Mouse (Mus musculus): ENCODE results near the gene Nt5e.
A peak's percentile ranks its signal among the peaks of the same experiment; 100 is the strongest.

Gene Nt5e

DNA sequence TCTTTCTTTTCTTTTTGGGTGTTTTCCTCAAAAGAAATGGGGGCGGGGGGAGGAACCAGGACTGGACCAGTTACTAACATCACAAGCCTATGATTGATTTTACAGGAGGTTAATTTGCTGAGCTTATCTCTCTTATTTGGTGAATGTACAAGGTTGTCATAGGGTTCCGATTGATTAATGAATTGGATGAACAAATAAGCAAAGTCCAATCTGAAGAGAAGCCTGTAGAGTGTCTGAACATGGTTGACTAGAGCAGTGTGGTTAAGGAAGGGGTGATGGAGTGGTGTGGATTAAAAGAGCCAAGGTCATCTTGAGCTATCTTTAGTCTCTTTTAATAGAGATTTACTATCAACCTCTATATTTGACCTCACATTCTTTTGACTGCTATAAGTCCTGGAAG lies 17.4 kb downstream of the Nt5e start:
- DNase-seq (ENCODE audit: low read depth, low spot score): no peak

DNA sequence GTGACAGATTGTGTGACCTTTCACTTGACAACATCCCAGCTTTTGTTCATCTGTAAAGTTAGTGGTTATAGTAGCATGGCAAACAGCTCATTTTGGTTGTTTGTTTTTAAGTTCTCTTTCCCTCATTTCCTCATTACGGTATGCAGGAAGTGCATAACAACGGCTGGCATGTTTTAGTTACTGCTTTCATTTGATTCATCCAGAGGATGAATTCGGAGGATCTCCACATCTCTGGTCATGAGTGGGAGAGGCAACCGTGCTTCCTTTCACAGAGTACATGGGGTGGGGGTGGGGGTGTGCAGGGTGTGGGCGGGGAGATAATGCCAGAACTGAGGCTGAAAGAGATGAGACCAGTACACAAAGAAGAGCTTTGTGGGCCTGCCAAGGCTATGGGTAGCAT lies 19.9 kb downstream of the Nt5e start:
- DNase-seq (ENCODE audit: low read depth, low spot score): no peak

DNA sequence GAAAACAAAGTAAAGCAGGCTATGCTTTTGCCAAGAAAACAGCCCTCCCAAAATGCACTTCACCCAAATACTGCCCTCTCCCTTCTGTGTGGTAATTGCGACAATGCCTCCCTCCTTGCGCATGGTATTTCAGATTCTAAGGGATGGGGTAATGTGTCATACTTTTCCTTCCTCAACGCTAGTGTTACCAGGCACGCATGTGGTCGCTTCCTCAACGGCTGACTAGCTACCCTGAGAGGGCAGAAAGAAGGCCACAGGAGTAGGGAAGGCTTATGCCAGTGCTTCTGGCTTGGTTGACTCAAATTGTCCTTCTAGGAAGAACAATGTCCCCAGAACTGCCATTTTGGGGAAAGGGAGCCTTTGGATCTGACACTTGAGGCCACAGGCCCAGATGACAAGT lies 21.6 kb downstream of the Nt5e start:
- DNase-seq (ENCODE audit: low read depth, low spot score): no peak

DNA sequence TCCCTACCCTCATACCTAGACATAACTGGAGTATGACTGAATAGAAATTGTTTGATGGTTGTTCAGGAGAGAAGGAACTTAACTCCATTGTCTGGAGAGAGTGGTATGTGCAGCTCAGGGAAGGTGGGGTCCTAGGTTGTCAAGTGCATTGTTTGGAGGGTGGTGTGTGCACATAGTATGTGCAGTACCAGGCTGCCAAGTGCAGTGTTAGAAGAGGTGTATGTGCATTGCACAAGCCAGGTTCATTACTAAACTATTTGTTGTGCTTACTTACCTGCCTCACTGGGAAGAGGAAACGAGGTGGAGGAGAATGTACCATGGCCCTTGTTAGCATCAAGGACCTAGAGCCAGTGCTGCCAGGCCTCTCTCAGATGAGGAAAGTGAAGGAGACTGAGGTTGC lies 23.3 kb downstream of the Nt5e start:
- no peak for DNase-seq (ENCODE audit: low read depth, low spot score)

DNA sequence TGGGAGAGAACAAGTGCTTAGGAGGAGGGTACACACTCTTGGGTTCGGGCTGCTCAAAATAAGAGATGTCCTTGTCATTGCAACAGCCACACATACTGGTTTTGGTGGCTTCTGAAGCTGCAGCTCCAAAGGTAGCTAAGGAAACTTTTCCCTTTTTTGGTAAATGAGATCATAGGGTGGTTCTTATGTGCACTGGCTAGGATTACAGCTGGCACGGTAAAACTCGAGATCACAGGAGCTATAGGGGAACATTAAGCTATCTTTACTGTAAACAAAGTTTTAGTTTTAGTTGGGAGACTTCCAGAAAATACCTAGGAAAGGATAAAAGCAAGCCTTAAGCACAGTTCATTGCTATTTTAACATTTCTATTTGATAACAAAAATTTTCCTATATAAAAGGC lies 24.2 kb downstream of the Nt5e start:
- DNase-seq (ENCODE audit: low read depth, low spot score): no peak

DNA sequence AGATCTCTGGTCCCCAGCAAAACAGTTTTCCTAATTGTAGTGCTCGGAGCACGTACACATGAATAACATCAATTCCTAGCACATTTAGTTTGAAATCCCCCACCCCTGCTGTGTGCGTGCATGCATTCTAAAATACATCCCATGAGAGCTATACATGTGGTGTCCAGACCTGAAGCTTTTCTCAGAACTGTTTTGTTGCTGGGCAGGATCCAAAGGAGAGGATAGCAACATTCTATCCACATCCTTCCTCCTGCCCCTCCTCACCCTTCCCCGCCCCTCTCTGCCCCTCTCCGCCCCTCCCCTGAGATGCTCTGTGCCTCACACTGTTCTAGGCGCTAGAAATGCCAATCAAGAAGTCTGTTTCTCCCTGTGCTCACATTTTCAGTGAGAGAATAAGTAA lies 25.7 kb downstream of the Nt5e start:
- no peak for DNase-seq (ENCODE audit: low read depth, low spot score)

DNA sequence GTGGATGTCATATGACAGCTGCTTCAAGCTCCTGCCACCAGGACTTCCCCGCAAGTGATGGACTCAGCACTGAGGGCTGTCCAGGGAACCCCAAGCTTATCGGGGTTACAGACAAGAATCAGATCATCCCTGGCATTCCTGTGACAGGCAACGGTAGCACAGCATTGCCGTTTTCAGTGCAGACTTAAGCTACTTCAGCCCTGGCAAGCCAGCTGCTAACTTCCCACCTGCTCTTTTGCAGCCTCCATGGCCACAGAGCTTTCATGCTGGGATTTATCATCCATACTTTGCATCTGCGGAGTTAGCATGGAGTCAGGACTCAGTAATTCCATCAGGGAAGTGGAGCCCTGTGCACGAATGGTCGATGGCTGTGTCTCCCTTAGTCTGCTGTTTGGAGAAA lies 26.5 kb downstream of the Nt5e start:
- no peak for DNase-seq (ENCODE audit: low read depth, low spot score)

DNA sequence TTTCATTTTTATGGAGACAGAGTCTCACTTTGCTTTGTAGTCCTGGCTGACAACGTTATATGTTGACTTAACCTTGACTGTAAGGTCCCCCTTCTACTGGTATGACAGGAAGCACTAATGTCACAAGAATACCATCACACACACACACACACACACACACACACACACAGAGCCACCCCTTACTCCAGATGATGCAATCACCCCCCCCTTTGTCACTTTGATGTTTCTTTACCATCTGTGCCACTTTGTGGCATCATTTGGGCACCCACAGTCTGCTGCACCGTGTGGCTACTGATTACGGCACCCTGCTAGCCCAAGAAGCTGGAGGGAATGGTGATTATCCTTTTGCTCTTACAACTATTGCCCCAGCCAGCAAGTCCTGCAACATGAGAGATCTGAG lies 30.2 kb downstream of the Nt5e start:
- DNase-seq (ENCODE audit: low read depth, low spot score): peak; percentile 17

DNA sequence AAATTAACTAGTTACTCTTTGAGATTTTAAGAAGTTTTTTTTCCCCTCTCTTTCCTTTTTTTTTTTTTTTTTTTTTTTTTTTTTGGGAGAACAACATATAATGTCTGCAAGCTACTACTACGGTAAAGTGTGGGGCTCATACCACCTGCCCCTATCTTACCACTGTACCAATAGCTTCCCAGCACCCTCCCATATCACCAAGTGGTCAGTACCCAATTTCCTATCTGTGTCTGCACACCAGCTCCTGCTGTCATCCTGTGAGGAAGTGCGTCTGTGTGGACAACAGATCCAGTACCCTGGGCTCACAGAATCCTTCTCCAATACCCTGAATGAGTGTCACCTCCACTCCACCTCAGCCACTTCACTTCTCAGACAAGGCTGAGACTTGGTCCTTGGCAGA lies 32.1 kb downstream of the Nt5e start:
- DNase-seq (ENCODE audit: low read depth, low spot score): no peak

DNA sequence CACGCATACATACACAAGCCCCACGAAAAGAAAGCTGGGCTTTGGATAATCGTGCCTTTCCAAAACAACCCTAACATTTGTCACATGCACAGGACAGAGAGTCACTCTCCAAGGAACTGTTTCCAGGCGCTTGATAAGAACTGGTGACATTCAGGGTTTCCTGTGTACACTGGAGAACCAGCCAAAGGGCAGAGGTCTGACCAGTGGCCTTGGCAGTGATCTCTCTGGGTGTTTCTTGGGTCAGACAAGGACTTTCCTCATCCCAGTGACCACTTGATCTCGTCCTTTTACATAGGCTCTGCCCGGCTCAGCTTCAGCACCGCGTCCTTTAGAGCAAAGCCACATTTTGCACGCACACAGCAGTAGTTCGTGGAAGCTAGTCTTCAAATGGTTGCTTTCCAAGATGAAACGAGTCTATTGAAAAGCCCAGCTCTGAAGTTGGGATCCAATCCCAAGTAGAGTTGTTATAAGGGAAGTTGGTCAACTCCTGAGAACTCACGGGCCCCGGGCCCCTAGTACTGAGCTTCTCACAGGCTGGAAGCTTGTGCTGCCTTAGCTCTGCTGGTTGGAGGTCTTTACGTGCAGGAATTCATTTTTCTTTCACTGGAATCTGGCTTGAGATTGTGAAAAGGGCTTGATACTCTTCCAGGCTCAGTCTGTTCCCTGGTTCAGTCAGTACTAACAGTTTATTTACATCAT lies 34.4 kb downstream of the Nt5e start:
- DNase-seq (ENCODE audit: low read depth, low spot score): no peak

DNA sequence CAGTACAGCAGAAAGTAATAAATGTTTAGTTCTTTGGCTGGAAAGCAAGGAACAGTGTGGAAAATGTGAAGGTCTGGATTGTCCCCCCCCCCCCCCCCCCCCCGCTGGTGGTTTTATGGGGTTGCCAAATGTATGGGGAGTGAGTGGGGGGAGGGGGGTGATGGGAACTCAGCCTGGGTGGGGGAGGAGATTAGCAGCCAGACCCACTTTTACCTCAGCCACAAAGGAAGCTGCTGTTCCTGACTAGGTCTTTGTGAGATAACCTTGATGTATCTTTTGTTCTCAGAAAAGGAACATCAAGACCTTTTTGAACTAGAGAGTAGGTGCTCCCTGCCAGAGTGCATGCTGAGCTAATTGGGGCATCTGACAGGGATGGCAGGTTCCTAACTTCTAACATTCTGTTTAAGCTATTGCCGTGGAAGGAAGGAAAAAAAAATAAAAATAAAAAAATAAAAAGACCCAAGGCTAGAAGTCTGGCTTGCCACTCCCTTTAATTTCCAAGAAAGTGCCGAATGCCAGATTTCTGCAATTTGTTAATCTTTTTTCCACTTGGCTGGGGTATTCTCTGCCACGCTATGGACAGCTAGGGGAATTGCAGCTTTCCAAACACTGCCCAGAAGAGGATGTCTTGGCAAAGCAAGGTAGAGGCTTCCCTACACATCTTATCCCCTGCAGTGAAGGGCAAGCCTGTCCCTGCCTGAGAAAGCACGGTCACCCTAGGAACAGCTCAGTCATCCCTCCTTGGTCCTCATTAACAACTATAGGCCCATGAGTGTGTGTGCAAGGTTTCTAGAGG lies 35.3 kb downstream of the Nt5e start:
- peak; percentile 38 for DNase-seq (ENCODE audit: low read depth, low spot score)

DNA sequence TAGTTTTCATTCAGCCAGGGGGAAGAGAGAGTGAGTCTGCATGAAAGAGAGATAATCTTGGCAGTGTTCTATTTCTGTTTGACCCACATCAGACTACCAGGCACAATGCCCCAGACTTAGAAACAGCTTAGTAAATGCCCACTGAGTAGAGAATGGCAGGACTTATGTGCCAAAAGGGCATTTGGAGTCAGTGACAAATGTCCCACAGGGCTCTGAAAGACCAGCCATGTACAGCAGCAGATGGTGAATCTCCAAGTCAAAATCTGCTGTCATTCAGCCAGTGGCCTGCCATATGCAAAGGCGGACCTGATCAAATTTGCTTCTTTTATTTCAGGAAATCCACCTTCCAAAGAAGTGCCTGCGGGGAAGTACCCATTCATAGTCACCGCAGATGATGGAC lies 36.1 kb downstream of the Nt5e start:
- DNase-seq (ENCODE audit: low read depth, low spot score): no peak

DNA sequence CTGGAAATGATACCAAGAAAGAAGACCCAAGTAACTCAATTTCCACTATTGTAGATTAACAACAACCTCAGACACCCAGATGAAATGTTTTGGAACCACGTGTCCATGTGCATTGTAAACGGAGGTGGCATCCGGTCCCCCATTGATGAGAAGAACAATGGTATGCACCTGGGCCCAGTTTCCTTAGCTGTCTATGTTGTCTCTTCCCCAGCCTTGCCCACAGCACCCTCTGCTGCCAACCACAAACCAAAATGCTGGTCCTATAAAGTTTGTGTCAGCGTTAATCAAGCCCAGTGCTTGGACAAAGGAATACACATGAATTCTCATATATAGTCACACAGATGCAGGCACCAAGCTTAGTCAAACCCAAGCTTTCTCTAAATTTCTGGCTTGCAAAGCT lies 39.3 kb downstream of the Nt5e start:
- DNase-seq (ENCODE audit: low read depth, low spot score): no peak

DNA sequence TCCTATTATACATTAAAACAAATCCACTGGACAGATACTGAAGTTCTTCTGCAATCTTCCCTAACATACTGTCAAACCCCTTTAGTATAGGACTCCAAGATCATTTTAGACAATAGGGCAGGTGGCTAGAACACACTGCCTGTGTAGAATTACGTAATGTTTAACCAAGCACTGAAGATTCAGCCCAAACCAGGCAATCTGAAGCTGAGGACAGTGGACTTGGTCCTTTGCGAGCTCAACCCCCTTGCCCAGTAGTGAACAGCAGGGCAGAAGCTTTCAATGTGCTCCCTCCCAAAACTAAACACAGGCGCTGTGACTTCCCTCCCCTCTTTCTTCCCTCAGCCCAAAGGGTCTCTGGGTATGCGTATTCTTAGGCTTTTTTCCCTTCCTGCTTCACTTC lies 39.8 kb downstream of the Nt5e start:
- DNase-seq (ENCODE audit: low read depth, low spot score): no peak

DNA sequence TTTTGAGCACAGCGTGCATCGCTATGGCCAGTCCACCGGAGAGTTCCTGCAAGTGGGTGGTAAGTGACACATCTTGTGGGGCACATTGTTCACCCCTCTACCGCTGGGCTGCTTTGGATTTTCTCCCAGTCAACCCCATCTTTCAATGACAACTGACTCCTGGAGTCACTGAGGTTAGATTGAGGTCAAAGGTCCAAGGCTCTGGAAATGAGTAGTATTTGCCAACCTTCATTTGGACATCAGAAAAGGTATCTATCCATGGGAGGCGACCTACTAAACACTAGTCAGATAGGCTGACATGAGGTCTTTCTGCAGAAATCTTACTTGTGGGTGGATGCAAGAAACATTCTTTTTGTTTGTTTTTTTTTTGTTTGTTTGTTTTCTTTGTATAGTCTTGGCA lies 40.3 kb downstream of the Nt5e start:
- no peak for DNase-seq (ENCODE audit: low read depth, low spot score)

DNA sequence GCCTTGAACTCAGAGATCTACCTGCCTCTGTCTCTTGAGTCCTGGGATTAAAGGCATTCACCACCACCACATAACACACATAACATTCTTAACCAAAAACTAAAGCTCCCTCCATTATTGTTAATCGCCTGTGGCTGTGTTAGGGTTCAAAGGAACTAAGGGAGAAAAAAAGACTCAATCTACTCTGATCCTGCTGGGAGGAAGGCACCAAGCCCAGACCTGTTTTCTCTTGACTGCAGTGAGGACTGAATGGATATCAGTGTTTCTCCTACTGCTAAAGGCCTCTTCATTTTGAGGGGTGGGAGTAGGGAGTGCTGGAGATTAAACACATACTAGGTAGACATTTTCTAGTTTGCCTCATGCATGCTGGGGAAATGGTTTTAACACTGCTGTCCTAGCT lies 40.8 kb downstream of the Nt5e start:
- no peak for DNase-seq (ENCODE audit: low read depth, low spot score)

DNA sequence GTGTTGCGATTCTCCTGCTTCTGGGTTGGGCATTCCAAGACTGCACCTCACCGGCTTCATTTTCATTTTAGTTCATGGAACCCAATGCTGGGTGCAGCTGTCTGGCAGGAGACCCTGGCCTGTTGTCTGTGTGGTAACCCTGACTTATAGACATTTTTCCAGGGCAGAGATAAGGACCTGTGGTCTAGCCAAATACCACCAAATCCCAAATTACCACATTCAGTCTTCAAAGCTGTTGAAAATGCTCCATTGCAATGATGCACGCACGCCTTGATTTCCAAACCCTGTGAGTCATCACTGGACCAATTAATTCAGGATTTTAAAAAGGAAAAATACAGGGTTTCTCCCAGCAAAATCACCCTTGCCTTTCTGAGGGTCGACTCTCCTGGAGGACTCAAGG lies 41.5 kb downstream of the Nt5e start:
- no peak for DNase-seq (ENCODE audit: low read depth, low spot score)

DNA sequence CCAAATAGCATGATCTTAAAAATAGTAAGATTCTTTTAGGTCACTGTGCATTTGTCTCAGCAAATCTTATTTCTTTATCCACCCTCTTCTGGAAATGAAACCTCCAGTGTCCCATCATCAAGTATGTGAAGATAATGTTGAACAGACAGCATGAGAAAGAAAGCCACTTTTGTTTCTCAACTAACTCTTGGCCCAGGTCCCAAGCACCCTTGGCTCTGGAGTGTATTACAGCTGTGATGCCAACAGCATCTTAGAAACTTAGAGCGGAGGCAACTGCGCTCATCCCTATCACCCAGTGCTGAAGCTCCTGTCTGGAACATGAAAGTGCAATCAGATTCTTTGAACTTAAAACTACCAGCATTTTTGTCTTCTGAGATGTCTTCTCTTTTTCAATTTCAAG lies 42.7 kb downstream of the Nt5e start:
- peak; percentile 26 for DNase-seq (ENCODE audit: low read depth, low spot score)

DNA sequence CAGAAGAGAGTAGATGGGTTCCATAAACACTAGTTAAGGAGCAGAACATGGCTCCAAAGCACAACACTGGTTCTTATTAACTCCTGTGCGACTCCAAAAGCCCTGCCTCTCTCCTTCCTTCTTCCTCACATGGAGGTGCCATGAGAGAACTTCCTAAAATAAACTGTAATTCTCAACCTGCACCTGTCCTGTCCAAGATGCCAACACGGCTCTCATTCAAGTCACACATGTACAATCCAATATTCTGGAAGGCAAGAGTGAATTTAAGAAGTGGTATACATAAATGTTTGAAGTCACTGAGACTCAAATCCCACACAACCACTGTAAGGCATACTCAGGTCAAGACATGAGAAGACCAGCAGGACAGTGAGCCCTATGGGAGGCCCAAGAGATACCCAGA lies 44.2 kb downstream of the Nt5e start:
- DNase-seq (ENCODE audit: low read depth, low spot score): no peak

DNA sequence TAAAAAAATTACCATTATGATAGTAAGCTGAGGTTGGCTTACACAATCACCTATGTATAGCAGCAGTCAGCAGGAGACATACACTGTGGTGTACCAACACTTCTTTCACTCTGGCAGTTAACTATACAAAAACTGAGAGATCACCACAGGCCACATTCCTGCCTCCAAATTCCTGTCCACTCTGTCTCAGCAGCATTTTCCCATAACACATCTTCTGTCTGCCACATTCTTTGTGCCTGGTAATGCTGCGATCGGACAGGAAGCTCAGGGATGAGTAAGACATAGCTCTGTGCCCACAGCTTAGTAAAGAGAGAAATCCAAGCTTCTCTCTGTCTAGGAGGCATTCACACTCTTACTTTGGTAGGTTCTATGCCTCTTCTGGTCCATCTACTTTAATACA lies 46.0 kb downstream of the Nt5e start:
- DNase-seq (ENCODE audit: low read depth, low spot score): peak; percentile 90

DNA sequence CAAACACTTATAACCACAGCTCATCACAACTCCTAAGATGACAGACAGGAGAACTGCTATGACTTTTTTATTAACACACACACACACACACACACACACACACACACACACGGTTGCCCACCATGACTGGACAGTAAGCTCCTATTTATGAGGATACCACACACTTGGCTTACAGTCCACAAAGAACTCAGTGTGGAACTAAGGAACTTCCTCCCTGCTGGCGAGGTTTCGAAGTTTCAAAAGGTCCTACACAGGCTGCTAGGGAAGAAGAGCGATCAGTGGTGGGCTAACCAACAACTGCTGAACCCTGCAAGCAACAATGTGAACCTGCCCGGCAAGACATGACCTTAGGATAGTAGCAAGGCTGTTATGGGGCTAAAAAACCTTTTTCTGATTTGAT lies 50.5 kb downstream of the Nt5e start:
- no peak for DNase-seq (ENCODE audit: low read depth, low spot score)

DNA sequence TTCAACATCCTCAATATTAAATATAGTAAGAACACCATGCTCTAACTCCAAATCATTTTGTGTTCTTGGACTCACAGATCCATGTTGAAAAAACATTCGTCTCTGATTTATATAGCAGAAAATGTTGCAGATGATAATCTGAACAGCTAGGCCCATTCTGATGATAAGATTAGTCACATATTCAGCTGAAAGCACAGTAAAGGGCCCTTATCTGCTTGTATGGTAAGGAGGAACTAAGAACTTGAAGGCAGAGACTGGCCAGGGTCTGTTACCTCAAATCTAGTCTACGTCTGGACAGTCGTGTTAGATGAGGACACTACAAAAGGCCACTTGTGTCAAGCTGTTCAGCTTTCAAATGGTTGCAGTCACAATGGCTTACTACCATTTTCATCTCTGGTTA lies 52.1 kb downstream of the Nt5e start:
- DNase-seq (ENCODE audit: low read depth, low spot score): no peak

DNA sequence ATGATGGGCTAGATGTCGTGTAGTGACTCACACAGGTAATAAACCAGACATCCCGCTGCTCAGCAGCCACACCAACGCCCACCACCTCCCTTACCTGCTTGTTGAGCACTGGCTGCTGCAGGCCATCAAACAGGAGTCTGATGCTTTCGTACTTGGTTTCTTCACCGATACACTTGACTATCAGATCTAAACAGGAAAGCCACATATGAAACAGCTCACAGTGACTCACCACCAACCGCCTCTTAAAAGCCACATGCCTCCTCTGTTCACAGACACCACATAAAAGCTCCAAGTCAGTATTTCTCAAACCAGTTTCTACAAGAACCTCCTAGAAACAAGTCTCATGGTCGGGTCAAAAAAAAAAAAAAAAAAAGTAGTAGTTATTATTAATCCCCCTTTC lies 53.1 kb downstream of the Nt5e start:
- peak; percentile 81 for DNase-seq (ENCODE audit: low read depth, low spot score)

DNA sequence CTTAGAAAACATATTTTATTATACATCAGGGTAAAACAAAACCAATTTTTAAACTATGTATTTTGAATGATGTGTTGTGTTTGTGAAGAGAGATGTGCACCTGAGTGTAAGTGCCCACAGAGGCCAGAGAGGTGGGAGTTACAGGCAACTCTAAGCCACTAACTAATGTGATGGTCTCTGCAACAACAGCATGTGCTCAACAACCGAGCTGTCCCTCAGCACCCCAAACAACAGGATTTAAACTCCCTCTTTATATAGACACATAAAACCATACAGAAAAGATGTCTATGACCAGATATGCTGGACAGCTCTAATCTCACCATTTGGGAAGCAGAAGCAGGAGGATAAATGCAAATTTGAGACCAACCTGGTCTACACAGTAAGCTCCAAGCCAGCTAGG lies 53.5 kb downstream of the Nt5e start:
- no peak for DNase-seq (ENCODE audit: low read depth, low spot score)

All from 3T3-L1 (cell line).